Mouse (Mus musculus) thymus, postnatal 4 days (tissue): ENCODE measurements around the gene Olfr645.

Experiments used
- DNase-seq: peaks from one replicate; pipeline ENCODE4 v3.0.0; 2021

Olfr645 gene

DNA sequence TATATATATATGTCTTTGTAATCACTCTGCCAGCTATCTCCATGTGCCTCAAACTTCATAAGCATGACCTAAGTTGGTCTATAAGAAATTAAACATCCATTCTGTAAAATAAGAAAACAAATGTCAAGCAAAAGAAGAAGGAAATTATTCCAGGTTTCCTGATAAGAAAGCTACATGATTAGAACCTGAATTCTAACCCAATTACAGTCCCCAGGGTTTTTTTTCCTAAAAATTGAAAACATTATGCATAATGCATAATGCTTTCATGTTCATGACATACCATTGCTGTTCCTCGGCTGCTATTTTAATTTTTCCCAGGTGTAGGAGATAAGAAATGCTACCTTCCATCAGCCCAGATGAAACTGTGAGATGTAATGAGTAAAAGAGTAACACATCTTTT is at the start of gene Olfr645:
Gene Olfr645, minus strand, starts transcription at position 101 of the 400 bp plus-strand sequence.
- no peak for DNase-seq

DNA sequence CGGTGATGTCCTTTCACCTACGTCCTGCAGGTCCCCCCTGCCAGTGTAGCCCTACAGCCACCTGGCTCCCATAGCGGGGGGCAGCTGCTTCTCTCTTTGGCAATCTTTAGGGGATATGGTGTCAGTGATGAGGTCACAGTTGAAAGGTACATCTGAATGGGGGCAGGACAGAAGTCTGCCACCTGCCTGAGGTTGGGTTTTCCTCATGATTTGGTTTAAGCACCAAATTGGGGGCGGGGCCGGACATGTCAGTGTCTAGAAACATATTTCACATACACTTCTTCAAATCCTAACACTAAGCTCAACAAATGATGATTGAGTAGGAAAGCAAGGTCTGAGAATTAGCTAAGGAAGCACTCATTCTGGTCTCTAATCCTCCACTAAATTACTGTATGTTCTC is 44.5 kb upstream of the Olfr645 start, which contains the start of gene Ubqln5:
Gene Ubqln5, minus strand, starts transcription at position 101 of the 400 bp plus-strand sequence.
- DNase-seq, result peak; percentile 17

DNA sequence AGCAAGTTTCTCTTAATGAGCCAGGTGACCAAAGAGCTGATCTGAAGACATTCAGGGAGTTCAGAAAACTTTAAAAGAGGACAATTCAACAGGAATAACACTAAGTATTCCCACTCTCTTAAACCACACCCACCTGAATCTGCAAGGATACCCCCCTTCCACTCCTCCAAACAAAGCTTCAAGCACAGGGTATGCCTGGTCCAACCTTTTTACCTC is 19.4 kb upstream of the Olfr645 start, which contains the start of gene Olfr646:
Gene Olfr646, plus strand, starts transcription at position 117 of the 216 bp plus-strand sequence.
- DNase-seq, result no peak

DNA sequence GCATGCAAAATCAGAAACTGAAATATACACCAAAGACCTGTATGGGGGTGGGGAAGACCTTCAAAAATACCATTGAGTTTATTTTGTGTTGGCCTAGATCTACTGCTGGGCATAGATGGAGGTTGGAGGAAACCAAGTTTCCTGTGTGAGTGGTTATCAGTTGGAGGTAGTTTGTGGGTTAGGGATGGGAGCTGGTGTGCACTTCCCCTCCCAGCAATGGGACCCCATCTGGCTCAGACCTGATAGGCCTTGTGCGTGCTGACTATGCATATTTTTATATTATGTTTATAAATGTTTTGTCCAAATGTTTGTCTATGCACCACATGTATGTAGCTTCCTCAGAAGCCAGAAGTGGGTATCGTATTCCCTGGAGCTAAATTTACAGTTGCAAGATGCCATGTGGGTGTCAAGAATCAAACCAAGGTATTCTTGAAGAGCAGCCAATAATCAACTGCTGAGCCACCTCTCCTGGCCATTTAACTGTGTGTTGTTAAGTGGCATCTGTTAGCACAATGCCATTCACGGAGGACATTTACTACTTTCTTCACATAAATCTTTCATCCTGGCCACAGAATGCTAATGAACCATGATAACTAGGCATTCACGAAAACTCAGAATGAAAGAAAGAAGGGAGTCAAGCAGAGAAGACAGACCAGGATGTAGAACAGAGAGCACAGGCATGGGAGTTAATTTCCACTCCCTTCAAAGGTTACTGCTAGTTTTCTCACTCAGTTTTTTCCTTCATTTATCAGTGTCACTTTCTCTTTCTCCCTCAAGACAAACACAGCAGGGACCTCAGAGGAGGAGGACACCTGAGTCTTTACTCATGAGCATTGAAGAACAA is 18.9 kb upstream of the Olfr645 start:
- DNase-seq, result no peak

DNA sequence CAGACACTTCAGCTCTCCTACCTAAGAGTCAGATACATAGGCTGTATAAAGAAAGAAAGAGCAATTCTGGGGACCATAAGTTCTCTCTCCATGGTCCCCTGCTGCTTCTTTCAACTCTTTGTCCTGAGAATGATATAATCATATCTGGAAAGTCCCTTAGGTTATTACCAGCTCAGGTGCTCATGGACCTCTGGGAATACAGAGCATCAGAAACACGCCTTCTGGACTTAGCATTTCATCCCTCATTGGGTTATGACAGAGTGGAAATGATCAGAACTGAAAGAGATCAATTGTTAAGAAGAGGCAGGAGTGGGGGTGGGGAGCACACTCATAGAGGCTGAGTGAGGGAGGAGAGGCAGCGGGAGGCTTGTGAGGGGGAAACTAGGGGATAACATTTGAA is 13.5 kb downstream of the Olfr645 start, which contains the start of gene Olfr644:
Gene Olfr644, minus strand, starts transcription at position 101 of the 400 bp plus-strand sequence.
- DNase-seq, result no peak

DNA sequence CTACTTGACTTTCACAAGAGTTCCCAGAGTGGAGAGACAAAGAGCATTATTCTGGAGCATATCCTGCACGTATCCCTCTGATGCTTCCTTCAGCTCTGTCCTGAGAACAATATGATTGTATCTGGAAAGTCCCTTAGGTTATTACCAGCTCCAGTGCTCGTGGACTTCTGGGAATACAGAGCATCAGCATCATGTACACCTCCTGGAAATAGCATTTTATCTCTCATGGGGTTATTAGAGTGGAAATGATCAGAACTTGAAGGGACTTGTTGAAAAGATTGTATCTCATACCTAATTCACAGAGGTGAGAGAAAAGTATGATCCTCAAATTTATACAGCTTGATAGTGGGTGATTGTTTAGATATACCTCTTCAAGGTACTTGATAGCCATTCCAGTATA is 23.9 kb downstream of the Olfr645 start, which contains the start of gene 4930516K23Rik:
Gene 4930516K23Rik, minus strand, starts transcription at position 101 of the 400 bp plus-strand sequence.
- no peak for DNase-seq

DNA sequence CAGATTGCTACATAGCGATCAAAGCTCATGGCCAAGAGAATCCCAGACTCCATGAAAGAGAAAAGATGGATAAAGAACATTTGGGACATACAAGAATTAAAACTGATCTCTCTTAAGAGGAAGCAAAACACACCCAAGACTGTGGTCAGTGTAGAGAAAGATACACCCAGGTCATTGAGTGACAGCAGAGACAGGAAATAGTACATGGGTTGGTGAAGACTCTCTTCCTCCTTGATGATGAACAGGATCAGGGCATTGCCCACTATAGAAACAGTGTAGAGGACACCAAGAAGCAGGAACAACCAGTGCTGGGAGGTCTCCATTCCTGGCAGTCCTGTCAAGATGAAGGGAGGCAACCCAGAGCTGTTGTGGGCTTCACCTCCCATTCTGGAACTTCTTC is 26.1 kb downstream of the Olfr645 start:
- no peak for DNase-seq

DNA sequence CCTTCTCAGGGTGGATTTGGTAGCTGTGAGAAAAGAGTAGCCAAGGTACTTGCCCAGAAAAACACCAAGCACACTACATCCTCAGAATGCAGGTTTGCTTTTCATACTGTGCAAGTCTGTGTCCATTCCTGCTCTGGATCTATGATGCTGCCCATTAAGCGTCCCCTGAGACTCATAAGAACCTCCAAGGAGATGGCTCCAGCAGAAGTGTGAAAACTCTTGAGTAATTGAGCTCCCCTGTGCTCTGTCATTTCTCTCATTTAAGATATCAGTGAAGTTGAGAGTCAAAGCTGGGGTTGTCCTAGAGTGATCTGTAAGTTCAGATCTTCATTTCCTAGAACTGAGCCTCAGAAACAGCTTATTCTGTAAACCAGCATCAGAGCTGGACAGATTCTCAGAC is 32.7 kb downstream of the Olfr645 start, which contains the start of gene Olfr642:
Gene Olfr642, minus strand, starts transcription at position 101 of the 400 bp plus-strand sequence.
- no peak for DNase-seq

DNA sequence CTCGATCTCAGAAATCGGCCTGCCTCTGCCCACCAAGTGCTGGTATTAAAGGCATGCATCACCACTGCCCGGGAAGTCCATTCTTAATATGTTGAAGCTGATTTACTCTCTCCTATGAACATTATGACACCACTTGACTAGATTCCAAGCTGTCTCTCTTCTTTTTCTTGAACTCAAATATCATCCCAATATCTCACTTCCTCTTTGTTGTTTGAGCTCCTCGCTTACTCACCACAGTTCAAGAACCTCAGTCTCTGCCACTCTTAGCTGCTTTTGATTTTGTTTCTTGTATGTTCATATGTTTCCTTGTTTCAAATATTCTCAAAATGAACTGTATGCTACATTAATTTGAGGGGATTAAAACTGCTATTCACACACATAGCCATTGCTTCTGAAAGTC is 34.5 kb downstream of the Olfr645 start:
- DNase-seq, result no peak

DNA sequence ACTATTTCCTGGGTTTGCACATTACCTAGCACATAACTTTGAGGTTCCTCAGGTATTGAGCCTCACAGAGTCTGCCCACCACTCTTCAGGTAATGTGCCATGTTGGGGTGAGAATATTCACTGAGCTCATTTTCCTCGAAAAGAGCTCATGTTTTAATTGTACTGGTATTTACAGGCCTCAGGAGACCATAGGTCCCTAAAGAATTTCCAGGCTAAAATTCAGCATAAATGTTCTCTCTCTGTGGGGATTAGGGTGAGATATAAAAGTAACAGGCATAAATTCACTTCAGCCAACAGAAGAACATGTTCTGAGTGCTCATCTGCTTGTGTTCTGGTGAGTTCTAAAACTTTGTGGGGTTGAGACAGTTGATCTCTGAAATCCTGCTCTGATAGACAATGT is 50.1 kb downstream of the Olfr645 start, which contains the start of gene Olfr641:
Gene Olfr641, plus strand, starts transcription at position 301 of the 400 bp plus-strand sequence.
- no peak for DNase-seq
